Mouse (Mus musculus): ENCODE measurements around the gene 5730596B20Rik. TPM values are rescaled to one million over a fixed set of nuclear protein-coding genes. Genes with fewer than 3 reads are reported as not detected.
A peak's percentile ranks its signal among the peaks of the same experiment; 100 is the strongest.

5730596B20Rik gene
- under 1 TPM; 0.27 to 0.94 TPM for total RNA-seq (2021)
- long read RNA-seq, experiment 1 = 0 reads
- long read RNA-seq, experiment 2 = 0 reads

DNA sequence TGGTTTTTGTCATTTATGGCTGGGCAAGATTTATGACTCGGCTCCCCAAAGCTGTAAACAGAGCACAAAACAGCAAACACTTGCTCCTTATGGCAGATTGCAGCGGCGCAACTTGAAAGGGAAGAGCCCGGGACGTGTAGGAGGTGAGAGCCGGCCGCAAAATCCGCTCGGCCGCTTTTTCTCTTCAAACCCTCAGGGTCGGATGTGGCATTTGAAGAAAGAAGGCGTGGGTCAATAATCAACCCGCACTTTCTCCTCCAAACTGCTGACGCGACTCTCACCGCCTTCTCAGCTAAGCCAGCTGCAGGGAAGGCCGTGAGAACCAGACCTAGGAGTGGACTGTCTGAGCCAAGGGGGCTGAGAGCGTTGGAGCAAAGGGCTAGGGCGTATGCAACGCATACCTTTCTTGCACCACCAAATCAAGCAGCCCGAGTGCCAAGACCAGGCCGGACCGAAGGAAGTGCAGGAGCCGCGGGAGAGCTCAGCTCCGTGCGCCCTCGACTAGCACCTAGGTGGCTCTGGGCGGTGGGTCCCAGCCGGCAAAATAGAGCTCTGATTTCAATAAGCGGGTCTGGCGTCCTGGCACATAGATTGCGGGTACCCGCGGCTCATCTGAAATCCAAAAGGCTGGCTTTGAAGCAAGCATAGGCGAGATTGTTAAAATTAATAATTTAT, at the start of gene 5730596B20Rik:
5730596B20Rik (plus strand) TSS at position 438 of the 675 bp plus-strand sequence.
- peak; percentile 49 for DNase-seq

- DNase-seq = no peak
Measured at GRCm38 (mm10) chr6:52137841-52138535, 39.3 kb upstream of the 5730596B20Rik start.

DNA sequence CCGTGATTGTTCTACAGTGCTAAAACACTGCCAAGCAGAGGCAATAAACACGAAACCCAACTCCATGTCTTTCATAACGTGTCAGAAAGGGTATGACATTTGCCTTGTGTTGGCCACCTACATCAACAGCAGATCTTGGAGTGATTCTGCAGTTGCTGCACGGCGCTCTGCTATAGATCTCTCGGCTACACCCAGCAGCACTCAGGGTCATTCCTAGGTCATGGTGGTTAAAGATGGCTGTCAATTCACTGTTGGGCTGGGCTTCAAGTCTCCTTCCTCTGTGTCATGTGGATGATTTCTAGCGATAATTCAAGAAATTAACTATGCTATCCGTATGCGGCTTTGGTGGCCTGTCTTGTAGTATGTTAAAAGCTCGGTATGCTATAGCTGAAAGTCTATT, 38.7 kb upstream of the 5730596B20Rik start:
- no peak for DNase-seq

DNA sequence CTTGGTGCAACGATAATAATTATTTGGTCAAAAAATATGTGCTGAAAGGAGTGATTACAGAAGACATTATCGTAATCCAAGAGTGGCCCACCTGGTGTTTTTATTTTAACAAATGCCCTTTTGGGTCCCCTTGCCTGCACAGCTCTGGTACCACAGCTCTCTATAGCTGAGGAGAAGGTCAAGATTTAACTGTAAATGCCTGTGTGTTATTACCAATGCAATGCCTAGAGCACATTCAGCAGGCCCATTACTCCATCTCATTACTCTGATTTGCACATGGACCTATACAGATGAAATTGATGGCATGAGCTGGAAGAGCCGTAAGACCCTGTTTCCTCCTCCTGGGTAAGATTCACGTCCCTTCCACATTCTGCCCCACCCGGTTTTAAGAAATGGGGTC, 38.2 kb upstream of the 5730596B20Rik start:
- no peak for DNase-seq

DNA sequence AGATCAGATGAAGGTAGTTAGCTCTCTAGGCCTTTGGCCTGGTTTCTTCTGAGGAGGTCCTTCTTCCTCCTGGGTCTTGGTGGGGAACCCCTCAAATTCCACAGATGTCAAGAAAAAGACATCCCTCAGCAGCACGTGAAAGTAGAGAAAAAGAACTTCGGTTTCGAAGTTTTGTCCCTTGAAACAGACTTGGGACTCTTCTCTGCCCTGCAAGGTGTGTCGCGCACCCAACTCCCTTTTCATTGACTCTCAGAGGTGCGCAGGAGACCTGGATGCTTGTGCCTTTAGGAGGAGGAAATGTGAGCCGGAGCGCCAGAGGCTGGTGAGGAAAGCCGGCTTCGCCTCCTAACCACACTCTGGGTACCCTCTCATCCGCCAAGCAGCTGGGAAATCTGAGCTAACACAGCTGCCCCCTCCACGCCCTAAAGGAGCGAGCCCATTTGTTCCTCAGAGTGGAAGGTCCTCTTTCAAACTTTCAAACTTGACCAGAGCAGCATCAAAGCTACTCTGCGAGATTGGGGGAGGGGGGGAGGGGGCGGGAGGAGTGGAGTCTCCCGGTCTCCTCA, 26.8 kb upstream of the 5730596B20Rik start:
- no peak for DNase-seq

GRCm38 (mm10) chr6:52151571-52151970, 25.7 kb upstream of the 5730596B20Rik start:
- DNase-seq = no peak

- DNase-seq = no peak
Measured at GRCm38 (mm10) chr6:52152226-52153193, 24.8 kb upstream of the 5730596B20Rik start.

DNA sequence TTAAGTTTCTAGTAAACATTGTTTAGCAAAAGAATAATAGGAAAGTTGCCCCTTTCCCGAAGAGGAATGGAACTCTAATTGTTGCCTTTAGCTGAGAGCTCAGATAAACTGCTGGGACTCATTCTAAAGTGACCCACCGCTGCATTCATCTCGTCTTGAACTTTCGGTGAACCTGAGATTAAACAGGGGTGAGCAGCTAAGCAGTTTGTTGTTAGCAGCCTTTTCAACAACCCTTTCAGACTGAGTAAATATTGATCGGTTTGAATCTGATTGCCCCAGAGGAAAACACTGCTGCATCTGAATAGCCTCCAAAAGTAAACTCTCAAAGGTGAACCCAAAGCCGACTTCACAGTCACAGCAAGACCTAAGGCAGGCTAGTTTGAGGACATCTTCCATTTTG, 24.0 kb upstream of the 5730596B20Rik start:
- no peak for DNase-seq

DNA sequence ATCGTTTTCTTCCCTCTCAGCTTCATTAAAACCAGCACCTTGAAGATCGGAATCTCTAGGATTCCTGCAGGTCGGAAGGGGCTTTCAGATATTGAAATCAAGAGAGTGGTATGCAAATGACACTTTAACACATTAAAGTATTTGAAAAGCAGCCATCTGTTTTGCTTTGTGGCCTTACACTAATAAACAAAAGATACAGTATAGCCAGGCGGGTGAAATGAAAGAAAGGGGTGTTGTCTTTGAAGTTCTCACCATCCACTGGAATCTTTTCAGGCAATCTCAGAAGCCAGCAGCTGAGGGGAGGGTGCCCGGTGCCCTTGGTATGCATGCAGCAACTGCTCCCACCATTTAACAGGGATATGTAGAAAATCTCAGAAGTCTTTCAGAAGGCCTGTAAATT, 23.3 kb upstream of the 5730596B20Rik start:
- no peak for DNase-seq

- DNase-seq = no peak
Measured at GRCm38 (mm10) chr6:52155471-52155870, 21.8 kb upstream of the 5730596B20Rik start.

DNA sequence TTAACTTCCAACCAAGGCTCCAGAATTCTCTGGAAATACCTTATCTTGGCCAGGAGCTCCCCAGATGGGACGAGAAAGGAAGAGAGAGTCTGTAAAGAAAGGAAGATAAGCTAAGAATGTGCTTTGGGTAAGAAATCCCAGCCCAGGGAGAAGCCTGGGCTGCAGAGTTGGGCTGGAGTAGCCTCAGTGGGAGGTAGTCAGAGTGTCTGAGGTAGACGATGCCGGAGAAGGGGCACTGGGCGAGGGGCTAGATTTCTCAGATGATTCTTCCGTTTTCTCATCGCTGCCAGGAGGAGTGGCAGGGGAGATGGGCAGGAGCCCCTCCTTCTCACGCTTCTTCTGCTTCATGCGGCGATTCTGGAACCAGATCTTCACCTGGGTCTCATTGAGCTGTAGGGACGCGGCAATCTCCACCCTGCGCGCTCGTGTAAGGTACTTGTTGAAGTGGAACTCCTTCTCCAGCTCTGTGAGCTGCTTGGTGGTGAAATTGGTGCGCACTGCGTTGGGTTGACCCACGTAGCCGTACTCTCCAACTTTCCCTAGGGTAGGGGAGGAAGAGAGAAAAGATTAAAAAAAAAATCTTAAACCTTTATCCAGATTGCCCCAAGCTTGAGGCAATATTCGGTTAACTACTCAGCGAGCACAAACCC, 20.6 kb upstream of the 5730596B20Rik start:
- DNase-seq = no peak

- DNase-seq = peak; percentile 7
Measured at GRCm38 (mm10) chr6:52157466-52158275, 19.6 kb upstream of the 5730596B20Rik start.

DNA sequence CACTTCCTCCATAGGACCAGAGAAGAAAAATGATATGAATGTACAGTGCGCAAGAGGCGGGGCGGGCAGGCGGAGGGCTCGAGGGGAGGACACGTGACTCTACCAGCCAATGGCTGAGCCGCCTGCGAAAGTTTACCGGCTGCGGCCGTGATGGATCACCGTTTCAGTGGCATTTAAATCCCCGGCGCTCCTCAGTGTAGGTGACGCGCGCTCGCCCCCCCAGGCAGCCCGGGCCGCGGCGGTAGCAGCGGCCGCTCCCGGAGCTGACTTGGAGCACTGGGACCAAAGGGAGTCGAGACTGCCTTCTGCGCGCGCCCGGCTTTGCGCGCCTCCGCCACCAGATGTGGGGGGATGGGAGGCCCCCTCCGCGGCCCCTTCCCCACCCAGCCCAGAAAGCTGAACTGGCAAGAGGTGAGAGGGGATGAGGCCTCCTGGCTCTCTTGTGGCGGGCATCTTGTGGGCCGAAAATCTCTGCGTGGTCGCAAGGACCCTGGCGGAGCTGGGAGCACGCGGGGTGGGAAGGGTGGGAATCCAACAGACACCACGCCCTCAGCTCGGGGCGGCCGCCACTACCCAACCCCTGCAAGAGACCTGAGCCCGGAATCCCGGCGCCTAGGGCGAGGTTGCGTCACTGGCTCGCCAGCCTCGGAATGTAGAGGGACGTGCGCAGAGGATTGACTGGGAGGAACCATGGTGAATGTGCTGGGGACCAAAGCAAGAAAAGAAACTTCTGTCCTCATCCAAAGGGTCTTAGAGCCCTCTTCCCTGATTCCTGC, 18.8 kb upstream of the 5730596B20Rik start, which contains the start of gene Hoxa1:
Hoxa1 (minus strand) TSS at position 42 of the 776 bp plus-strand sequence.
- DNase-seq = peak; percentile 92

DNA sequence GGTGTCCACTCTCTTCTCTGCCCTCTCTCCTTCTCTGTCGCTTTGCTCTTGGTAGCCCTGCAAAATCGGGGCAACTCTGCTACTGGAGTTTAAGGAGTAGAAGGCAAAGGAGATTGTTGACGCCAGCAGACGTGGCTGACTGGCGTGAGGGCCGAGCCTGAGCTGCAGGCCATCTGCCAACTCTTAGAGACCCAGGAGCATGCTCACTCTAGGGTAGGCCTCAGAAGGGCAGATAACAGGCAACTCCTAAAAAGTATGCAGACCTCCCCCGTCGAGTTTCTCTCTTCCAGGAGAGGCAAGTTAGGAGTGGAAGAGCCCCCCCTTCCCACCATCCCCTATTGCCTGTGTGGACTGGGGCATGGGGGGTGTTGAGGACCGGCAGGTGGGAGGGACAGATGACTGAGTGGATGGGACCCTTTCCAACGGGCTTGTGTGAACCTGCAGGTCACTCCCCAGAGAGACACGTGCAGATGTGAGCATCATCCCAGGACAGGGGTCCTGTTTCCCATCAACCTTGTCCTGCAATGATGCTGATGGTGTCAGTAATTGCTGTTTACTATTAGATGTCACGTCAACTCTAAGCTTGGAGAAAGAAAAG, 18.0 kb upstream of the 5730596B20Rik start:
- peak; percentile 77 for DNase-seq

DNA sequence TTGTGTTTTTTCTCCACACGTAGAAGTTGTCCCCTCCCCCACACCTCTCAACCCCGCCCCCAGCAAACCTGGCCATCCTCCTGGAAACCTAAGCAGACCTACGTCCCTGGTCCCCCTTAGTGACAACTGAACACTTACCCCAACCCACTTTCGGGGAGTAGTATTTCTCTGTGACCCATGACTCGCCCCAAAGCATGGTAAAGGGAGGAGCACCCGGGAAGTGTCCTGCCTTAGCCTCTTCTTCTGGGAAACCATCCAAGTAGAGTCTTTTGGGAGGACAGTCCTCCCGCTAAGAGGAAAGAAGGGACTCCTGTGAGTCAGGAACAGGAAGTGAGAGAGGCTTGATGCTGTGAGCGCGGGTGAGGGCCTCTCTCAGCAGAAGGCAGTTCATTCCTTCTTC, 17.3 kb upstream of the 5730596B20Rik start:
- peak; percentile 49 for DNase-seq

DNA sequence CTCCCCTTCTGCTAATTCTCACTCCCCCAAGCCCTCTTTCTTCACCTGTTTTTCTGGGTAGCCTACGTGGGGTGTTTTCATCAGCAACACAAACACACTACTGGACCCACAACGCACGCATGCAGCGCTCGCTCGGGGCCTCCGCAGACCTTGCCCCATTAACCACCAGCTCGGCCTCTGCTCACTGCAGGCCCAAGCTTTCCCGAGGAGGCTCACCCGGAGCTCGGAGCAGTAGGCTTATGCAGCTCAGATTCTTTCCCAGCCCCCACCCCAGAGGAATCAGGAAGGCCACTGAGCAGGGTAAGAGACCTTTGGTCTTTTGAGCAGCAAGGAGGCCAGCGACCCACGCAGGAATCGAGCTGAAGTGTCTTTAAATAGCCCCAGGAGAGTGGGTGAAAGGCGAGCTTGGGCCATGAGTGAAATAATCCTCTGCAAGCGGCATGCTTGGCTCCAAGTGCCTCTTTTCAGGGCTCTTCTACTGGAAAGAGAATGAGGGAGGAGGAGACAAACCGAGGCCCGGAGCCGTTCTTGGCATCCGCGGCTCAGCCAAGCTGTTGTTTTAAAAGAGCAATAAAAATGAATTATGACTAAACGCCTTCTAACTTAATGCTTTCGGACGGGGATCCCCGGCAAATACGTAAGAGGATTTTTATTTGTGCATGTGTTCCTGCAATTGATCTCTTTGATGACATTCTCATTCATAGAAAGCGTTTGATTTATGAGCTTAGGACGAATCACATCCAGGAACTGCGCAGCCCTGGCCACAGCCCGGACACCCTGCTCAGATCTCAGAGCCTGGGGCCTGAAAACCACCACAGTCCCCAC, 16.6 kb upstream of the 5730596B20Rik start:
- peak; percentile 77 for DNase-seq

GRCm38 (mm10) chr6:52161336-52162092, 15.8 kb upstream of the 5730596B20Rik start:
- DNase-seq = peak; percentile 15

- DNase-seq = no peak
Measured at GRCm38 (mm10) chr6:52162093-52162380, 15.3 kb upstream of the 5730596B20Rik start.

Measured in adrenal gland, postnatal 10 days (tissue).